Mouse (Mus musculus) cortical plate, adult 2 months (tissue): ENCODE measurements around the gene Ago4. TPM values are rescaled to one million over a fixed set of nuclear protein-coding genes. Genes with fewer than 3 reads are reported as not detected.

Experiments
- H3K27ac ChIP-seq: fragments of 200-500 bp; 2 replicates; pipeline ENCODE4 v1.5.1; 2012; ENCODE audit warnings: low read length, control low read depth, inconsistent platforms; ENCODE audit not compliant: insufficient read depth
- H3K4me1 ChIP-seq: fragments of 200-500 bp; 2 replicates; pipeline ENCODE4 v1.6.1; 2011; ENCODE audit warnings: low read length; ENCODE audit not compliant: control insufficient read depth, insufficient read depth
- H3K4me3 ChIP-seq: fragments of 200-500 bp; 2 replicates; pipeline ENCODE4 v1.5.1; 2011; ENCODE audit warnings: mild to moderate bottlenecking, low read length, control low read depth; ENCODE audit not compliant: insufficient read depth
- CTCF ChIP-seq: fragments of 200-500 bp; IDR thresholded peaks from 2 replicates; pipeline ENCODE4 v1.5.1; 2011; ENCODE audit warnings: mild to moderate bottlenecking, control low read depth, low read length; ENCODE audit not compliant: insufficient read depth; ENCODE audit errors: extremely low read depth
- POLR2A ChIP-seq: fragments of 200-500 bp; IDR thresholded peaks from 2 replicates; pipeline ENCODE4 v1.6.1; 2011; ENCODE audit warnings: mild to moderate bottlenecking, low read length, control low read depth; ENCODE audit not compliant: insufficient read depth; ENCODE audit errors: extremely low read depth
- polyA plus RNA-seq: library from polyadenylated mRNA; depleted of rRNA; stranded (reverse); fragments of >200 nt; gene quantifications from 2 replicates; pipeline ENCODE4 v1.2.3, GENCODE M21; 2012; rRNA removed

The Ago4 gene
- polyA plus RNA-seq, 1 experiment = 5.6 TPM

GRCm38 (mm10) chr4:126465843-126466242 lies 67.4 kb downstream of the Ago4 start:
- Histone ChIP-seq H3K27ac (0 out of 2 replicates have a peak overlapping the region, but pooled peaks have one; percentile 32), H3K4me3 (no peak overlapping the region), H3K4me1 (peaks cover 3% of the 10 kb centered on the region)
- TF ChIP-seq CTCF = no peak
- no peak for TF ChIP-seq POLR2A

- Histone ChIP-seq H3K4me1 (peaks cover 3% of the 10 kb centered on the region), H3K27ac (no peak overlapping the region), H3K4me3 (no peak overlapping the region)
- no peak for TF ChIP-seq CTCF
- TF ChIP-seq POLR2A = no peak
These were observed 68.4 kb downstream of the Ago4 start for GRCm38 (mm10) chr4:126464892-126465235.

GRCm38 (mm10) chr4:126464189-126464891 lies 68.9 kb downstream of the Ago4 start:
- peaks cover 3% of the 10 kb centered on the region for H3K4me1 ChIP-seq
- no peak for TF ChIP-seq POLR2A
- TF ChIP-seq CTCF = no peak
- no peak overlapping the region for H3K27ac ChIP-seq
- H3K4me3 ChIP-seq = no peak overlapping the region

- H3K4me1 ChIP-seq = no peaks in the 10 kb centered on the region
- no peak for TF ChIP-seq POLR2A
- no peak for TF ChIP-seq CTCF
- no peak overlapping the region for H3K4me3 ChIP-seq
- no peak overlapping the region for H3K27ac ChIP-seq
These were observed 77.8 kb downstream of the Ago4 start for GRCm38 (mm10) chr4:126455441-126455840.

- no peak overlapping the region for H3K27ac ChIP-seq
- no peak overlapping the region for H3K4me3 ChIP-seq
- no peak for TF ChIP-seq POLR2A
- no peak for TF ChIP-seq CTCF
- H3K4me1 ChIP-seq = no peaks in the 10 kb centered on the region
These were observed 78.6 kb downstream of the Ago4 start for GRCm38 (mm10) chr4:126454547-126455254.

- TF ChIP-seq POLR2A (no peak), CTCF (no peak)
- Histone ChIP-seq H3K4me3 (no peak overlapping the region), H3K4me1 (no peaks in the 10 kb centered on the region), H3K27ac (no peak overlapping the region)
These were observed 83.0 kb downstream of the Ago4 start for GRCm38 (mm10) chr4:126450268-126450667.

GRCm38 (mm10) chr4:126447126-126447525 lies 86.1 kb downstream of the Ago4 start:
- no peak overlapping the region for H3K4me3 ChIP-seq
- H3K4me1 ChIP-seq = no peaks in the 10 kb centered on the region
- TF ChIP-seq POLR2A = no peak
- TF ChIP-seq CTCF = no peak
- H3K27ac ChIP-seq = no peak overlapping the region

- TF ChIP-seq POLR2A = no peak
- no peak overlapping the region for H3K4me3 ChIP-seq
- H3K27ac ChIP-seq = no peak overlapping the region
- H3K4me1 ChIP-seq = no peaks in the 10 kb centered on the region
These were observed 88.7 kb downstream of the Ago4 start for GRCm38 (mm10) chr4:126444528-126444927.

Other genes with a start within 250 kb of the Ago4 start
- gene Col8a2, start 246.7 kb downstream of the Ago4 start, polyA plus RNA-seq = 0.36 and 0.52 TPM in 2 replicates
- gene Adprhl2, start 211.8 kb downstream of the Ago4 start, polyA plus RNA-seq = 37.7 and 40.3 TPM in 2 replicates
- gene Tekt2, start 207.8 kb downstream of the Ago4 start, polyA plus RNA-seq = 3.8 and 5.7 TPM in 2 replicates
- gene Ago3, start 103.9 kb downstream of the Ago4 start, polyA plus RNA-seq = 11.3 and 11.4 TPM in 2 replicates
- gene Ago1, start 64.9 kb downstream of the Ago4 start, polyA plus RNA-seq = 28.0 and 31.8 TPM in 2 replicates
- 0.62 and 0.77 TPM in 2 replicates for gene Clspn, start 23.5 kb upstream of the Ago4 start, polyA plus RNA-seq
- 63.3 and 63.5 TPM in 2 replicates for gene 5730409E04Rik, start 76.3 kb upstream of the Ago4 start, polyA plus RNA-seq
- gene Psmb2, start 144.2 kb upstream of the Ago4 start, polyA plus RNA-seq = 154 and 166 TPM in 2 replicates
- not detected in 2 replicates for gene Tfap2e, start 202.8 kb upstream of the Ago4 start, polyA plus RNA-seq
- 896 and 954 TPM in 2 replicates for gene Ncdn, start 220.0 kb upstream of the Ago4 start, polyA plus RNA-seq
- 43.0 and 43.6 TPM in 2 replicates for gene AU040320, start 220.1 kb upstream of the Ago4 start, polyA plus RNA-seq